24 mouse cellular contexts compared by ENCODE assay signal in genomic region chr1:86150929-86151328, GRCm38 (mm10). TPM values are rescaled to one million over a fixed set of nuclear protein-coding genes. Genes with fewer than 3 reads are reported as not detected.
DNase-seq lines count a peak whose midpoint lies in the region; TF ChIP-seq lines count a peak whose summit lies in the region.
"Had no signal": no experiment of that assay in that cellular context is flagged by ENCODE, and none has a peak within 500 bp of the region (broad histone marks: within the 10 kb centered on the region; RNA-seq: fewer than 3 reads in every experiment).

No protein-coding gene starts in this region.

- peak overlapping the region; percentile 45; the same call in 1 of the 2 replicates for H3K27ac ChIP-seq in ES-Bruce4 (ENCODE audit: insufficient read depth, low read length)
- H3K27ac ChIP-seq in embryonic facial prominence, embryonic 10.5 days (replicated peaks): no peak overlapping the region
- H3K27ac ChIP-seq: embryonic facial prominence, embryonic 12.5 days; forebrain, embryonic 12.5 days; heart, adult 2 months; heart, embryonic 15.5 days; hindbrain, embryonic 10.5 days; hindbrain, embryonic 15.5 days had no signal

- DNase-seq in 3T3-L1 (ENCODE audit: low read depth, low spot score) (peak; percentile 17), ZHBTc4 (ENCODE audit: low read depth, low spot score) (peak; percentile 47)
- DNase-seq in embryonic facial prominence, embryonic 10.5 days (ENCODE audit: low spot score): no peak
- no peak for DNase-seq in kidney, adult 8-10 months
- DNase-seq in heart, postnatal 14 days: no peak
- no peak for DNase-seq in adrenal gland, postnatal 36 days
- DNase-seq: adrenal gland, adult 2 months; adrenal gland, postnatal 25 days; B cell, adult 2 months; cerebellum, adult 2 months; cerebellum, postnatal 14 days; embryo, embryonic 11 days; gastrocnemius, postnatal 10 days; heart, adult 2 months had no signal

- WGBS in embryonic facial prominence, embryonic 10.5 days: 84% methylated on average over 6 of the region's 6 CpGs

- no peak overlapping the region for H3K4me3 ChIP-seq in ES-Bruce4 (ENCODE audit: low read depth, low read length)
- H3K4me3 ChIP-seq in embryonic facial prominence, embryonic 10.5 days: no peak overlapping the region
- H3K4me3 ChIP-seq: embryonic facial prominence, embryonic 12.5 days; forebrain, embryonic 12.5 days; heart, adult 2 months; heart, embryonic 15.5 days; hindbrain, embryonic 10.5 days; hindbrain, embryonic 15.5 days had no signal

- no peaks in the 10 kb centered on the region for H3K27me3 ChIP-seq in ES-Bruce4 (ENCODE audit: control insufficient read depth, insufficient read depth, low read length, poor library complexity, severe bottlenecking)
- H3K27me3 ChIP-seq in embryonic facial prominence, embryonic 10.5 days (replicated peaks; ENCODE audit: low read depth, poor library complexity, severe bottlenecking): no peaks in the 10 kb centered on the region
- H3K27me3 ChIP-seq: embryonic facial prominence, embryonic 12.5 days; forebrain, embryonic 12.5 days; heart, embryonic 15.5 days; hindbrain, embryonic 15.5 days had no signal

- H3K9me3 ChIP-seq in ES-Bruce4 (replicated peaks; ENCODE audit: control insufficient read depth, insufficient read depth, low read length, poor library complexity, severe bottlenecking): no peaks in the 10 kb centered on the region
- H3K9me3 ChIP-seq in embryonic facial prominence, embryonic 10.5 days: no peaks in the 10 kb centered on the region
- H3K9me3 ChIP-seq: embryonic facial prominence, embryonic 12.5 days; forebrain, embryonic 12.5 days; G1E; heart, embryonic 15.5 days; hindbrain, embryonic 10.5 days; hindbrain, embryonic 15.5 days had no signal

- intact Hi-C loops in heart, postnatal 14 days (cut with DNase I): no loop called here

- H3K9ac ChIP-seq in ES-Bruce4 (ENCODE audit: low read depth, poor library complexity, severe bottlenecking): no peak overlapping the region
- H3K9ac ChIP-seq: embryonic facial prominence, embryonic 12.5 days; forebrain, embryonic 12.5 days; heart, embryonic 15.5 days; hindbrain, embryonic 15.5 days had no signal

- TF ChIP-seq CTCF in ES-Bruce4 (IDR thresholded peaks at IDR 0.05; ENCODE audit: low read depth, low read length): no peak

- no peak for TF ChIP-seq EP300 in ES-Bruce4 (IDR thresholded peaks at IDR 0.05; ENCODE audit: insufficient read depth, low read depth, low read length)

- H3K36me3 ChIP-seq in ES-Bruce4 (ENCODE audit: control insufficient read depth, insufficient read depth, low read length, poor library complexity, severe bottlenecking): no peaks in the 10 kb centered on the region
- H3K36me3 ChIP-seq in embryonic facial prominence, embryonic 10.5 days (replicated peaks): no peaks in the 10 kb centered on the region
- H3K36me3 ChIP-seq: embryonic facial prominence, embryonic 12.5 days; forebrain, embryonic 12.5 days; heart, embryonic 15.5 days; hindbrain, embryonic 10.5 days; hindbrain, embryonic 15.5 days had no signal

- H3K4me1 ChIP-seq in ES-Bruce4 (ENCODE audit: control insufficient read depth, insufficient read depth, low read length): no peaks in the 10 kb centered on the region
- H3K4me1 ChIP-seq in embryonic facial prominence, embryonic 10.5 days: peaks cover 19% of the 10 kb centered on the region

- TF ChIP-seq POLR2A in ES-Bruce4 (IDR thresholded peaks at IDR 0.05; ENCODE audit: insufficient read depth, low read length): no peak

RNA-seq across cellular contexts. Expression of gene Armc9, which starts 3.7 kb away (rescaled TPM):
- 13.7 and 15.5 TPM in 2 replicates for polyA plus RNA-seq in ES-Bruce4 (2011; ENCODE audit: insufficient read depth, insufficient read length, low read depth, missing spikeins)
- 35.8 and 37.6 TPM in 2 replicates for polyA plus RNA-seq in embryonic facial prominence, embryonic 10.5 days (2016; fragmentation: Nextera tagmentation; extraction: Ambion mirVana)
- 1 to 10 TPM; 2.9 to 3.3 TPM for total RNA-seq in heart, postnatal 14 days (2021)
- 1 to 10 TPM; 9.3 to 9.6 TPM for total RNA-seq in adrenal gland, postnatal 36 days (2021)

RNA-seq across cellular contexts. Expression of gene Gm21972, which starts 17.5 kb away (rescaled TPM):
- polyA plus RNA-seq in ES-Bruce4 (2011; ENCODE audit: insufficient read depth, insufficient read length, low read depth, missing spikeins): 4.1 TPM in 1 of 2 replicates, not detected in the other
- polyA plus RNA-seq in embryonic facial prominence, embryonic 10.5 days (2016; fragmentation: Nextera tagmentation; extraction: Ambion mirVana): 0.44 TPM in 1 of 2 replicates, not detected in the other
- 1 to 10 TPM; 1.7 to 2.8 TPM for total RNA-seq in heart, postnatal 14 days (2021)
- total RNA-seq in adrenal gland, postnatal 36 days (2021): 1 to 10 TPM; 3.0 to 4.1 TPM
- polyA plus RNA-seq: forebrain, embryonic 16.5 days; heart, adult 2 months; heart, embryonic 11.5 days; hindbrain, embryonic 10.5 days; inflammation-experienced regulatory T-cells, adult 6 months had no signal

RNA-seq across cellular contexts. Expression of gene Htr2b, which starts 39.2 kb away (rescaled TPM):
- polyA plus RNA-seq in ES-Bruce4 (2011; ENCODE audit: insufficient read depth, insufficient read length, low read depth, missing spikeins): not detected in 2 replicates
- 0.18 and 0.71 TPM in 2 replicates for polyA plus RNA-seq in embryonic facial prominence, embryonic 10.5 days (2016; fragmentation: Nextera tagmentation; extraction: Ambion mirVana)
- total RNA-seq in heart, postnatal 14 days (2021): under 1 TPM in 1 of 2 experiments, not detected in 1; 0.20 TPM
- under 1 TPM in 1 of 2 experiments, not detected in 1; 0.13 TPM for total RNA-seq in adrenal gland, postnatal 36 days (2021)
- polyA plus RNA-seq: cerebellum, adult 2 months; G1E had no signal

Comparison
In these comparisons a context has a peak if more than half of its experiments do, and no peak if none do; other contexts are left out.
1. DNase-seq: peak in 3T3-L1 (single experiment) and ZHBTc4 (single experiment); none in embryonic facial prominence, embryonic 10.5 days (single experiment), kidney, adult 8-10 months (0 of 2), heart, postnatal 14 days (0 of 2) and adrenal gland, postnatal 36 days (0 of 2).